11 mouse cellular contexts compared by ENCODE assay signal in the genomic region with DNA sequence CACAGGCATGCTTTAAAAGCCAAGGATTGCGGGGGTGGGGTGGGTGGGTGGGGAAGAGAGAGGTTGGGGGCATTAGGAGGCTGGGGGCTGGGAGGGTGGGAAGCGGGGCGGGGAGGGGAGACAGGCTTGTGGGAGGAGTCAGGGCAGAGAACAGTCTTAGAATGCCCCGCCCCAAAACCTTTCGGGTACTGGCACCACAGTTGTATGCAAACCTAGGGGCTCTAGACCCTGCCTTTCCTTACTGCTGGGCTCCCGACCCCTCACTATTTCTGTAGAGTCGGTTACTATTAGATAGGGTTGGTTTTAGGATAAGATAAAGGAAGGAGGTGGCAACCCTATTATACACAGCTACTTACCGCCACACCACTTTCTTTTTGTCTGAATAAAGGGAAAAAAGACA.
DNase-seq lines count a peak whose midpoint lies in the region; ATAC-seq lines count a peak whose summit lies in the region.
"Had no signal": no experiment of that assay in that cellular context is flagged by ENCODE, and none has a peak within 500 bp of the region (broad histone marks: within the 10 kb centered on the region; RNA-seq: fewer than 3 reads in every experiment).

No protein-coding gene starts in this region.

- H3K4me3 ChIP-seq in kidney, embryonic 15.5 days (replicated peaks): no peak overlapping the region

- DNase-seq in heart, adult 11 months: peak; percentile 30
- no peak for DNase-seq in heart, postnatal 4 days
- DNase-seq in kidney, postnatal 14 days: no peak
- peak; percentile 8 for DNase-seq in thymus, postnatal 25 days
- no peak for DNase-seq in thymus, adult 18-20 months
- no peak for DNase-seq in ovary, postnatal 14 days (ENCODE audit: low spot score)
- DNase-seq in gastrocnemius, postnatal 4 days (ENCODE audit: low spot score in 2 of 2): no peak
- DNase-seq: cerebellum, adult 9-10 months; gastrocnemius, postnatal 25 days; lung, postnatal 36 days had no signal

- H3K9ac ChIP-seq in kidney, embryonic 15.5 days: no peak overlapping the region

- no peak; the same call in 1 of the 2 replicates for ATAC-seq in kidney, embryonic 15.5 days (replicated peaks; ENCODE audit: low FRiP score)

- H3K4me2 ChIP-seq in kidney, embryonic 15.5 days: peak overlapping the region; percentile 31

- H3K27ac ChIP-seq in kidney, embryonic 15.5 days: peak overlapping the region; percentile 71; the same call in 1 of the 2 replicates

- H3K27me3 ChIP-seq in kidney, embryonic 15.5 days: no peaks in the 10 kb centered on the region

- H3K36me3 ChIP-seq in kidney, embryonic 15.5 days: no peaks in the 10 kb centered on the region

- WGBS in kidney, embryonic 15.5 days: 37% methylated on average over 8 of the region's 8 CpGs

- no peaks in the 10 kb centered on the region for H3K9me3 ChIP-seq in kidney, embryonic 15.5 days (replicated peaks)

- peaks cover 31% of the 10 kb centered on the region for H3K4me1 ChIP-seq in kidney, embryonic 15.5 days

Comparison
In these comparisons a context has a peak if more than half of its experiments do, and no peak if none do; other contexts are left out.
1. DNase-seq: peak in heart, adult 11 months (single experiment) and thymus, postnatal 25 days (single experiment); none in heart, postnatal 4 days (single experiment), kidney, postnatal 14 days (single experiment), thymus, adult 18-20 months (0 of 2), ovary, postnatal 14 days (single experiment) and gastrocnemius, postnatal 4 days (0 of 2).